Mouse (Mus musculus) lung, postnatal 4 days (tissue): ENCODE results near the gene Gm20425.

Experiments used
- DNase-seq, 2 experiments: peaks; one replicate each; pipeline ENCODE4 v3.0.0; 2021

The Gm20425 gene

GRCm38 (mm10) chr9:103149074-103149799 lies 80.9 kb downstream of the Gm20425 start:
- no peak for DNase-seq

GRCm38 (mm10) chr9:103147103-103147502 lies 83.0 kb downstream of the Gm20425 start:
- no peak for DNase-seq

GRCm38 (mm10) chr9:103146703-103147102 lies 83.4 kb downstream of the Gm20425 start:
- peak in 1 of 2 experiments; percentile 60 for DNase-seq

- DNase-seq = no peak
Observed at GRCm38 (mm10) chr9:103146257-103146656, 83.8 kb downstream of the Gm20425 start.

GRCm38 (mm10) chr9:103145351-103145750 lies 84.8 kb downstream of the Gm20425 start:
- no peak for DNase-seq

GRCm38 (mm10) chr9:103143881-103144280 lies 86.2 kb downstream of the Gm20425 start:
- no peak for DNase-seq

- no peak for DNase-seq
Observed at GRCm38 (mm10) chr9:103141266-103141665, 88.8 kb downstream of the Gm20425 start.

- DNase-seq = no peak
Observed at GRCm38 (mm10) chr9:103140384-103140783, 89.7 kb downstream of the Gm20425 start.
